Mouse (Mus musculus) heart, adult 2 months (tissue): ENCODE results near the gene Glipr2. TPM values are rescaled to one million over a fixed set of nuclear protein-coding genes. Genes with fewer than 3 reads are reported as not detected.

ENCODE experiments used
- DNase-seq, 2 experiments: peaks; one replicate each; pipeline ENCODE4 v3.0.0; 2021
- H3K27ac ChIP-seq: fragments of 200-600 bp; 2 replicates; pipeline ENCODE4 v1.8.1; 2022
- H3K27me3 ChIP-seq: fragments of 200-500 bp; 2 replicates; pipeline ENCODE4 v1.6.1; 2012; ENCODE audit warnings: mild to moderate bottlenecking, low read length, inconsistent platforms, mixed read lengths; ENCODE audit not compliant: control insufficient read depth, insufficient read depth
- H3K36me3 ChIP-seq: fragments of 200-500 bp; 2 replicates; pipeline ENCODE4 v1.6.1; 2012; ENCODE audit warnings: low read length, inconsistent platforms; ENCODE audit not compliant: control insufficient read depth, insufficient read depth
- H3K4me1 ChIP-seq: fragments of 200-500 bp; 2 replicates; pipeline ENCODE4 v1.6.1; 2011; ENCODE audit warnings: low read length; ENCODE audit not compliant: control insufficient read depth, insufficient read depth
- H3K4me3 ChIP-seq: fragments of 200-600 bp; 2 replicates; pipeline ENCODE4 v1.8.1; 2022
- H3K79me2 ChIP-seq: fragments of 200-500 bp; replicated peaks from 2 replicates; pipeline ENCODE4 v1.6.1; 2012; ENCODE audit warnings: mild to moderate bottlenecking, inconsistent platforms, low read length, moderate library complexity, mixed read lengths; ENCODE audit not compliant: control insufficient read depth, insufficient read depth
- H3K9ac ChIP-seq: fragments of 200-500 bp; 2 replicates; pipeline ENCODE4 v1.6.1; 2012; ENCODE audit warnings: low read depth, mild to moderate bottlenecking, control low read depth, inconsistent platforms, low read length, mixed read lengths
- CTCF ChIP-seq: fragments of 200-600 bp; IDR thresholded peaks from 2 replicates; pipeline ENCODE4 v1.8.1; 2022; ENCODE audit warnings: antibody characterized with exemption, mild to moderate bottlenecking, moderate library complexity
- EP300 ChIP-seq: fragments of 200-500 bp; IDR thresholded peaks from 2 replicates; pipeline ENCODE4 v1.6.1; 2011; ENCODE audit warnings: low read depth, low read length, control low read depth; ENCODE audit not compliant: insufficient read depth
- POLR2A ChIP-seq: fragments of 200-500 bp; IDR thresholded peaks from 2 replicates; pipeline ENCODE4 v1.6.1; 2011; ENCODE audit warnings: mild to moderate bottlenecking, low read depth, low read length, control low read depth; ENCODE audit not compliant: insufficient read depth
- WGBS: fragments of 180-500 bp; shearing (Covaris S2); methylation state at CpG from one replicate; pipeline ENCODE4 v1.1.7; 2018; 5-methylcytosine and 5-hydroxymethylcytosine counted together
- intact Hi-C: fragments of 180-260 bp; cut with DNase I; formaldehyde crosslinking; loops from one replicate; pipeline ENCODE4 v1.15.1; 2025
- polyA plus RNA-seq: library from polyadenylated mRNA; depleted of rRNA; stranded (reverse); fragments of >200 nt; gene quantifications from 2 replicates; pipeline ENCODE4 v1.2.3, GENCODE M21; 2012
- total RNA-seq, 2 experiments: library from RNA; stranded (reverse); gene quantifications; 2 replicates each; pipeline ENCODE4 v1.2.3; 2021

Glipr2 gene
- total and polyA plus RNA-seq, 3 experiments, result 2.1 to 5.3 (median 5.2) TPM

DNA sequence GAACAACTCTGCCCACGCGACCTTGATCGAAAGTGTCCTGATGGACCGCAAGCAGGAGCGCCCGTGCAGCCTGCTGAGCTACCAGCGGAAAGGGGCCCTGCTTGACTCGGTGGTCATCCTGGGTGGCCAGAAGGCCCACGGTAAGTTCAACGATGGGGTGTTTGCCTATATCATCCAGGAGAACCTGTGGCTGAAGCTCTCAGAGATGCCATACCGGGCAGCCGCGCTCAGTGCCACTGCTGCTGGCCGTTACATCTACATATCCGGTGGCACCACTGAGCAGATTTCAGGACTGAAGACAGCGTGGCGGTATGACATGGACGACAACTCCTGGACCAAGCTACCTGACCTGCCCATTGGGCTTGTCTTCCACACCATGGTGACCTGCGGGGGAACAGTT is 27.1 kb downstream of the Glipr2 start:
- intact Hi-C loops, result loop anchor here (10.0 kb wide), 1 partner anchor 240 kb away; no protein-coding TSS in a partner anchor
- no peaks in the 10 kb centered on the region for H3K36me3 ChIP-seq
- no peak for DNase-seq
- no peak overlapping the region for H3K27ac ChIP-seq
- no peak overlapping the region for H3K4me3 ChIP-seq
- no peaks in the 10 kb centered on the region for H3K27me3 ChIP-seq
- H3K4me1 ChIP-seq, result peaks cover 8% of the 10 kb centered on the region
- no peaks in the 10 kb centered on the region for H3K79me2 ChIP-seq
- TF ChIP-seq POLR2A (no peak), CTCF (no peak), EP300 (no peak)
- no peak overlapping the region for H3K9ac ChIP-seq
- WGBS, result 92% methylated on average over 19 of the region's 19 CpGs

DNA sequence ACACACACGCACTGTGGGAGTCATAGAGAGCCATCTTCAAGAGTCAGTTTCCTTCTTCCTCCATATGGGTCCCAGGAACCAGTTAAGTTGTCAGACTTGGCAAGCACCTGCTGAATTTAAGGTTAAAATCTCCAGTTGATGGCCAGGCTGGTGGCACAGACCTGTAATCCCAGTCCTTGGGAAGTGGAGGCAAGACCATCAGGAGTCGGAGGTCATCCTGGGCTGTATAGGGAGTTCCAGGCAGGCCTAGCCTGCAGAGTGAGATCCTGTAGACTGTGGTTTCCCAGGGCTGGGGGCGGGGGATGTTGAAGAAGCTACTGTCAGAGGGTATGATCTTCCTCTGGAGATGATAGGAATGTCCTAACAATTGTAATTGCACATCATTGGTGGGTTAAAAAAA is 31.8 kb downstream of the Glipr2 start:
- Histone ChIP-seq H3K27ac (no peak overlapping the region), H3K9ac (no peak overlapping the region), H3K79me2 (no peaks in the 10 kb centered on the region), H3K4me3 (no peak overlapping the region), H3K36me3 (no peaks in the 10 kb centered on the region), H3K27me3 (no peaks in the 10 kb centered on the region), H3K4me1 (no peaks in the 10 kb centered on the region)
- DNase-seq, result no peak
- WGBS, result 93% methylated on average over 3 of the region's 3 CpGs
- intact Hi-C loops, result loop anchor here (10.0 kb wide), 1 partner anchor 244 kb away; no protein-coding TSS in a partner anchor
- TF ChIP-seq POLR2A (no peak), CTCF (no peak), EP300 (no peak)

DNA sequence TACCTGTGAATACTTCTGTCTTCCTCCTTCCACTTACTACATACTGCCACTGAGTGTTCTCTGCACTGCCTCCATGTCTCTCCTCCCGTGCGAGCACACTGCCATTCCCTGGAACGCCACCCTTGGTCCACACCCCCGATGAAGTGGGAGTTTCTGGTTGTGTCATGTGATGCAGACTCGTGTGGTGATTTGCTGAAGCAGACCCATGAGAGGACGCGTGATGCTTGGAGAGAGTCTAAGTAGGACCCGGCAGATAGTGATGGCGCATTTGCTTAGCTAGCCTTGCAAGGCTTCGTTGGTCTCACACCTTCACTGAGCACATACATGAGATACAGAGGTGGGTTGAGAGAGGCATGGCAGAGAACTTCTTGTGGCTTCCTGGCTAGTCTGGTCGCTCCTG is 35.9 kb downstream of the Glipr2 start:
- Histone ChIP-seq H3K27me3 (no peaks in the 10 kb centered on the region), H3K79me2 (no peaks in the 10 kb centered on the region), H3K36me3 (no peaks in the 10 kb centered on the region), H3K4me1 (no peaks in the 10 kb centered on the region), H3K9ac (no peak overlapping the region), H3K4me3 (no peak overlapping the region), H3K27ac (no peak overlapping the region)
- WGBS, result 90% methylated on average over 11 of the region's 11 CpGs
- TF ChIP-seq CTCF (no peak), POLR2A (no peak), EP300 (no peak)
- DNase-seq, result no peak
- intact Hi-C loops, result no loop called here

- TF ChIP-seq POLR2A (no peak), CTCF (no peak), EP300 (no peak)
- no peak overlapping the region for H3K27ac ChIP-seq
- no peak overlapping the region for H3K4me3 ChIP-seq
- 63% methylated on average over 2 of the region's 2 CpGs for WGBS
- no peak overlapping the region for H3K9ac ChIP-seq
- intact Hi-C loops, result no loop called here
- H3K36me3 ChIP-seq, result no peaks in the 10 kb centered on the region
- H3K27me3 ChIP-seq, result no peaks in the 10 kb centered on the region
- H3K4me1 ChIP-seq, result no peaks in the 10 kb centered on the region
- H3K79me2 ChIP-seq, result no peaks in the 10 kb centered on the region
- no peak for DNase-seq
Observed at GRCm38 (mm10) chr4:43994342-43994741, 37.1 kb downstream of the Glipr2 start.

DNA sequence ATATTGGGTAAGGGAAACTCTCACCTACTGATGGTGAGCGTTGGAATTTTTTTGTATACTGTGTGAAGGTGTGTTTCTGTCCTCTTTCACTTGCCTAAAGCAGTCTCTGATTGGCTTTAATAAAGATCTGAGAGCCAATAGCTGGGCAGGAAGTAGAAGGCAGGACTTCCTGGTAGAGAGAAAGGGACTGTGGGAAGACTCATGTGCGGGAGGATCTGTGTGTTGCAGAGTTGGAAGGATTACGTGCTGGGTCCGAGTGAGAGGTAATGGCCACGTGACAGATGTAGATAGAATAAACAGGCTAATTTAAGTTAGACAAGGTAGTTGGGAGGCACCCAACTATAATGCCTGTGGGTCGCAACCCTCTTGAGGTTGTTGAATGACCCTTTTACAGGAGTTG is 46.4 kb downstream of the Glipr2 start:
- H3K9ac ChIP-seq, result no peak overlapping the region
- no peaks in the 10 kb centered on the region for H3K4me1 ChIP-seq
- no peak for DNase-seq
- H3K27me3 ChIP-seq, result no peaks in the 10 kb centered on the region
- no peak for TF ChIP-seq CTCF
- TF ChIP-seq POLR2A, result no peak
- TF ChIP-seq EP300, result no peak
- no peak overlapping the region for H3K27ac ChIP-seq
- no peak overlapping the region for H3K4me3 ChIP-seq
- no peaks in the 10 kb centered on the region for H3K79me2 ChIP-seq
- H3K36me3 ChIP-seq, result no peaks in the 10 kb centered on the region
- intact Hi-C loops, result no loop called here
- 69% methylated on average over 6 of the region's 6 CpGs for WGBS

DNA sequence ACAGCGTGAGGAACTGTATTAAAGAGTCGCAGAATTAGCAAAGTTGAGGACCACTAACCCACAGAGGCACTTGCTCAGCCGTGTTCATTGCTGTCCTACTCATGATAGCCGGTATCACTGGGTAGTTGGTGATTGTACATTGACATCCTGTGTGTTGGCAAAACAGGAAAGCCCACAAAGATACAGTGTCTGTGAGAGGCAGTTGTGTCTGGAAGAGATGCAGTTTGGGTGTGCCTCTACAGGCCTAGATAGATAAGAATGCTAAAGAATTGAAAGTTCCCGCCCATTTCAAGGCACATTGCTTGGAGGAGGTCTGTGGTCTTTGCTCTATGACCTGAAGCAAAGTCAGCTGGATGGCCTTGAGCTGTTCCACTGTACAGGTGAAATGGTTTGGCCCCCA is 46.9 kb downstream of the Glipr2 start, which contains the start of gene Clta:
TSS of gene Clta (plus strand) at position 327 of the 400 bp plus-strand sequence.
- Histone ChIP-seq H3K4me3 (no peak within 1 kb of the TSS), H3K27ac (no peak within 1 kb of the TSS), H3K79me2 (no peaks in the 10 kb centered on the region), H3K4me1 (no peaks in the 10 kb centered on the region), H3K9ac (no peak within 1 kb of the TSS), H3K36me3 (no peaks in the 10 kb centered on the region), H3K27me3 (no peaks in the 10 kb centered on the region)
- no peak for TF ChIP-seq EP300
- no peak for TF ChIP-seq CTCF
- no peak for TF ChIP-seq POLR2A
- no peak for DNase-seq
- 65% methylated on average over 5 of the region's 5 CpGs for WGBS
- intact Hi-C loops, result no loop called here
